Mouse (Mus musculus) 3T3-L1 (cell line): Measurements from ENCODE around the gene Slc16a2.
"Not testable (repeated sequence)": the region's sequence is repeated elsewhere in the genome, so short reads cannot be mapped to it uniquely, and the experiment has no call there.

Experiments
- DNase-seq: peaks from one replicate; pipeline ENCODE4 v3.0.0-alpha.2; 2015; ENCODE audit warnings: low read depth, low spot score

The Slc16a2 gene

GRCm38 (mm10) chrX:103734041-103734625 is 87.7 kb downstream of the Slc16a2 start:
- no peak for DNase-seq

GRCm38 (mm10) chrX:103733091-103733490 is 88.7 kb downstream of the Slc16a2 start:
- no peak for DNase-seq

GRCm38 (mm10) chrX:103732033-103732703 is 89.6 kb downstream of the Slc16a2 start:
- DNase-seq = no peak

- DNase-seq = no peak
These were observed 99.3 kb downstream of the Slc16a2 start for GRCm38 (mm10) chrX:103722437-103722836.

- DNase-seq = no peak
These were observed 102.1 kb downstream of the Slc16a2 start for GRCm38 (mm10) chrX:103719618-103720185.

GRCm38 (mm10) chrX:103712922-103713321 is 108.9 kb downstream of the Slc16a2 start:
- DNase-seq = no peak

GRCm38 (mm10) chrX:103709671-103710070 is 112.1 kb downstream of the Slc16a2 start:
- DNase-seq = no peak

- DNase-seq = no peak
These were observed 113.2 kb downstream of the Slc16a2 start for GRCm38 (mm10) chrX:103708592-103708991.

GRCm38 (mm10) chrX:103704611-103705010 is 117.2 kb downstream of the Slc16a2 start:
- no peak for DNase-seq

GRCm38 (mm10) chrX:103704024-103704423 is 117.8 kb downstream of the Slc16a2 start:
- no peak for DNase-seq

GRCm38 (mm10) chrX:103697796-103698195 is 124.0 kb downstream of the Slc16a2 start:
- DNase-seq = no peak

- no peak for DNase-seq
These were observed 125.7 kb downstream of the Slc16a2 start for GRCm38 (mm10) chrX:103696081-103696519.

GRCm38 (mm10) chrX:103695165-103695996 is 126.4 kb downstream of the Slc16a2 start:
- peak; percentile 46 for DNase-seq

- no peak for DNase-seq
These were observed 127.0 kb downstream of the Slc16a2 start for GRCm38 (mm10) chrX:103694787-103695164.

GRCm38 (mm10) chrX:103694381-103694780 is 127.4 kb downstream of the Slc16a2 start:
- no peak for DNase-seq

- no peak for DNase-seq
These were observed 128.9 kb downstream of the Slc16a2 start for GRCm38 (mm10) chrX:103692916-103693315.

GRCm38 (mm10) chrX:103688551-103688950 is 133.2 kb downstream of the Slc16a2 start:
- DNase-seq = no peak

- DNase-seq = peak; percentile 66
These were observed 147.1 kb downstream of the Slc16a2 start for GRCm38 (mm10) chrX:103674674-103675073.

GRCm38 (mm10) chrX:103673761-103674160 is 148.0 kb downstream of the Slc16a2 start:
- DNase-seq = no peak

GRCm38 (mm10) chrX:103670245-103670644 is 151.5 kb downstream of the Slc16a2 start:
- no peak for DNase-seq

GRCm38 (mm10) chrX:103664445-103664844 is 157.3 kb downstream of the Slc16a2 start:
- not testable (repeated sequence) for DNase-seq

GRCm38 (mm10) chrX:103658985-103659384 is 162.8 kb downstream of the Slc16a2 start:
- DNase-seq = no peak
